Mouse (Mus musculus) liver, adult 2 months (tissue): ENCODE results near the gene Gm10065. TPM values are rescaled to one million over a fixed set of nuclear protein-coding genes. Genes with fewer than 3 reads are reported as not detected.

Experiments
- DNase-seq: peaks from one replicate; pipeline ENCODE4 v3.0.0-alpha.2; 2011; ENCODE audit warnings: low read depth, low spot score; ENCODE audit errors: extremely low read depth
- H3K27ac ChIP-seq: fragments of 200-500 bp; replicated peaks from 2 replicates; pipeline ENCODE4 v1.5.1; 2012; ENCODE audit warnings: low read depth, mild to moderate bottlenecking, control low read depth, inconsistent platforms, low read length; ENCODE audit not compliant: insufficient read depth
- H3K27me3 ChIP-seq: fragments of 200-500 bp; 2 replicates; pipeline ENCODE4 v1.6.1; 2012; ENCODE audit warnings: mild to moderate bottlenecking, moderate library complexity, low read length, inconsistent platforms; ENCODE audit not compliant: control insufficient read depth, insufficient read depth
- H3K36me3 ChIP-seq: fragments of 200-500 bp; 2 replicates; pipeline ENCODE4 v1.6.1; 2012; ENCODE audit warnings: low read length, inconsistent platforms; ENCODE audit not compliant: control insufficient read depth, insufficient read depth
- H3K4me1 ChIP-seq: fragments of 200-500 bp; 2 replicates; pipeline ENCODE4 v1.6.1; 2011; ENCODE audit warnings: low read length; ENCODE audit not compliant: control insufficient read depth, insufficient read depth
- H3K4me3 ChIP-seq: fragments of 200-500 bp; 2 replicates; pipeline ENCODE4 v1.5.1; 2011; ENCODE audit warnings: low read depth, mild to moderate bottlenecking, control low read depth, low read length, moderate library complexity; ENCODE audit not compliant: insufficient read depth
- H3K79me2 ChIP-seq: fragments of 200-500 bp; 2 replicates; pipeline ENCODE4 v1.6.1; 2012; ENCODE audit warnings: inconsistent platforms, mild to moderate bottlenecking, low read length, moderate library complexity; ENCODE audit not compliant: control insufficient read depth, insufficient read depth
- H3K9ac ChIP-seq: fragments of 200-500 bp; 2 replicates; pipeline ENCODE4 v1.6.1; 2012; ENCODE audit warnings: low read depth, mild to moderate bottlenecking, control low read depth, inconsistent platforms, low read length
- CTCF ChIP-seq: fragments of 200-500 bp; IDR thresholded peaks from 2 replicates; pipeline ENCODE4 v1.5.1; 2011; ENCODE audit warnings: low read depth, low read length, control low read depth
- POLR2A ChIP-seq: fragments of 200-500 bp; IDR thresholded peaks from 2 replicates; pipeline ENCODE4 v1.6.1; 2011; ENCODE audit warnings: low read length, control low read depth; ENCODE audit not compliant: insufficient read depth; ENCODE audit errors: extremely low read depth
- WGBS: fragments of 180-500 bp; shearing (Covaris S2); methylation state at CpG from one replicate; pipeline ENCODE4 v1.1.7; 2018; 5-methylcytosine and 5-hydroxymethylcytosine counted together
- polyA plus RNA-seq: library from polyadenylated mRNA; depleted of rRNA; stranded (reverse); fragments of >200 nt; gene quantifications from 2 replicates; pipeline ENCODE4 v1.2.3, GENCODE M21; 2012
- total RNA-seq: library from RNA; depleted of rRNA; stranded (reverse); fragments of >200 nt; gene quantifications from 2 replicates; pipeline ENCODE4 v1.2.3, GENCODE M21; 2014

The Gm10065 gene
- total and polyA plus RNA-seq, 2 experiments = not detected

GRCm38 (mm10) chr13:21456347-21456746 is 22.9 kb downstream of the Gm10065 start:
- TF ChIP-seq CTCF = no peak
- TF ChIP-seq POLR2A = no peak
- Histone ChIP-seq H3K27ac (no peak overlapping the region), H3K4me1 (peaks cover 3% of the 10 kb centered on the region; the same call in 1 of the 2 replicates), H3K36me3 (peaks cover 5% of the 10 kb centered on the region), H3K27me3 (no peaks in the 10 kb centered on the region), H3K79me2 (peaks cover 15% of the 10 kb centered on the region; the same call in 1 of the 2 replicates), H3K4me3 (no peak overlapping the region), H3K9ac (no peak overlapping the region)
- DNase-seq = no peak
- 66% methylated on average over 4 of the region's 4 CpGs for WGBS

- H3K9ac ChIP-seq = no peak overlapping the region
- peaks cover 16% of the 10 kb centered on the region; the same call in 1 of the 2 replicates for H3K79me2 ChIP-seq
- no peak overlapping the region; the same call in 1 of the 2 replicates for H3K4me3 ChIP-seq
- no peak for DNase-seq
- no peak overlapping the region for H3K27ac ChIP-seq
- H3K4me1 ChIP-seq = peaks cover 8% of the 10 kb centered on the region
- no peaks in the 10 kb centered on the region for H3K27me3 ChIP-seq
- peaks cover 8% of the 10 kb centered on the region for H3K36me3 ChIP-seq
- no peak for TF ChIP-seq POLR2A
- TF ChIP-seq CTCF = no peak
- WGBS = 30% methylated on average over 3 of the region's 3 CpGs
Observed at GRCm38 (mm10) chr13:21454133-21454532, 25.1 kb downstream of the Gm10065 start.

GRCm38 (mm10) chr13:21453449-21453848 is 25.8 kb downstream of the Gm10065 start, which contains the start of gene Zscan26:
Zscan26 (minus strand) TSS chr13:21453730.
- Histone ChIP-seq H3K27ac (peak within 1 kb of the TSS; percentile 75), H3K27me3 (no peaks in the 10 kb centered on the region), H3K36me3 (peaks cover 10% of the 10 kb centered on the region), H3K4me3 (peak within 1 kb of the TSS; percentile 77), H3K4me1 (peaks cover 15% of the 10 kb centered on the region), H3K79me2 (peaks cover 16% of the 10 kb centered on the region; the same call in 1 of the 2 replicates), H3K9ac (peak within 1 kb of the TSS; percentile 80)
- TF ChIP-seq CTCF (no peak), POLR2A (peak; percentile 77)
- DNase-seq = peak; percentile 90
- WGBS = under 1% methylated on average over 23 of the region's 23 CpGs

- Histone ChIP-seq H3K79me2 (peaks cover 16% of the 10 kb centered on the region; the same call in 1 of the 2 replicates), H3K4me1 (peaks cover 16% of the 10 kb centered on the region), H3K36me3 (peaks cover 10% of the 10 kb centered on the region), H3K27ac (peak overlapping the region; percentile 75), H3K9ac (peak overlapping the region; percentile 80), H3K27me3 (no peaks in the 10 kb centered on the region), H3K4me3 (peak overlapping the region; percentile 77)
- WGBS = under 1% methylated on average over 13 of the region's 13 CpGs
- TF ChIP-seq POLR2A (no peak), CTCF (no peak)
- DNase-seq = no peak
Observed at GRCm38 (mm10) chr13:21453042-21453441, 26.2 kb downstream of the Gm10065 start.

GRCm38 (mm10) chr13:21447856-21448614 is 31.2 kb downstream of the Gm10065 start:
- no peaks in the 10 kb centered on the region for H3K27me3 ChIP-seq
- 63% methylated on average over 16 of the region's 16 CpGs for WGBS
- peak overlapping the region; percentile 75; the same call in 1 of the 2 replicates for H3K27ac ChIP-seq
- DNase-seq = peak; percentile 91
- H3K79me2 ChIP-seq = peaks cover 19% of the 10 kb centered on the region; the same call in 1 of the 2 replicates
- peak overlapping the region; percentile 12; the same call in 1 of the 2 replicates for H3K9ac ChIP-seq
- TF ChIP-seq CTCF (no peak), POLR2A (no peak)
- peaks cover 52% of the 10 kb centered on the region for H3K36me3 ChIP-seq
- peaks cover 18% of the 10 kb centered on the region for H3K4me1 ChIP-seq
- no peak overlapping the region for H3K4me3 ChIP-seq

GRCm38 (mm10) chr13:21446796-21447195 is 32.4 kb downstream of the Gm10065 start:
- TF ChIP-seq CTCF = no peak
- no peak for TF ChIP-seq POLR2A
- Histone ChIP-seq H3K27ac (no peak overlapping the region), H3K79me2 (peaks cover 8% of the 10 kb centered on the region; the same call in 1 of the 2 replicates), H3K27me3 (no peaks in the 10 kb centered on the region), H3K4me3 (no peak overlapping the region), H3K9ac (no peak overlapping the region), H3K4me1 (peaks cover 16% of the 10 kb centered on the region), H3K36me3 (peaks cover 52% of the 10 kb centered on the region)
- 72% methylated on average over 9 of the region's 9 CpGs for WGBS
- DNase-seq = no peak
